Mouse (Mus musculus) bone marrow, adult 2 months (tissue): ENCODE results near the gene Syde1. TPM values are rescaled to one million over a fixed set of nuclear protein-coding genes. Genes with fewer than 3 reads are reported as not detected.

Source experiments
- H3K27ac ChIP-seq: fragments of 200-500 bp; 2 replicates; pipeline ENCODE4 v1.5.1; 2012; ENCODE audit warnings: low read depth, mild to moderate bottlenecking, control low read depth, inconsistent platforms, low read length; ENCODE audit not compliant: control insufficient read depth, poor library complexity, insufficient read depth
- H3K4me1 ChIP-seq: fragments of 200-500 bp; 2 replicates; pipeline ENCODE4 v1.6.1; 2011; ENCODE audit warnings: low read length; ENCODE audit not compliant: control insufficient read depth, insufficient read depth
- H3K4me3 ChIP-seq: fragments of 200-500 bp; replicated peaks from 2 replicates; pipeline ENCODE3; 2011; ENCODE audit warnings: mild to moderate bottlenecking, low read depth, low read length, control low read depth; ENCODE audit not compliant: control insufficient read depth
- CTCF ChIP-seq: fragments of 200-500 bp; IDR thresholded peaks from 2 replicates; pipeline ENCODE4 v1.5.1; 2011; ENCODE audit warnings: low read length, control low read depth; ENCODE audit not compliant: control insufficient read depth, insufficient read depth
- POLR2A ChIP-seq: fragments of 200-500 bp; IDR thresholded peaks from 2 replicates; pipeline ENCODE4 v1.6.1; 2011; ENCODE audit warnings: low read depth, mild to moderate bottlenecking, control low read depth, low read length, borderline replicate concordance; ENCODE audit not compliant: control insufficient read depth
- WGBS: fragments of 180-500 bp; shearing (Covaris S2); methylation state at CpG from one replicate; pipeline ENCODE4 v1.1.7; 2018; 5-methylcytosine and 5-hydroxymethylcytosine counted together
- polyA plus RNA-seq: library from polyadenylated mRNA; stranded (reverse); fragments of >200 nt; gene quantifications from 2 replicates; pipeline ENCODE4 v1.2.4, GENCODE M21; 2011; ENCODE audit warnings: low replicate concordance; ENCODE audit not compliant: missing spikeins, insufficient read depth, insufficient read length

Syde1 gene
- polyA plus RNA-seq, 1 experiment = 5.5 TPM

GRCm38 (mm10) chr10:78573226-78573625 is 18.5 kb downstream of the Syde1 start:
- Histone ChIP-seq H3K4me3 (no peak overlapping the region), H3K4me1 (peaks cover 2% of the 10 kb centered on the region; the same call in 1 of the 2 replicates), H3K27ac (no peak overlapping the region)
- WGBS = 57% methylated on average over 3 of the region's 3 CpGs
- TF ChIP-seq POLR2A (no peak), CTCF (no peak)

DNA sequence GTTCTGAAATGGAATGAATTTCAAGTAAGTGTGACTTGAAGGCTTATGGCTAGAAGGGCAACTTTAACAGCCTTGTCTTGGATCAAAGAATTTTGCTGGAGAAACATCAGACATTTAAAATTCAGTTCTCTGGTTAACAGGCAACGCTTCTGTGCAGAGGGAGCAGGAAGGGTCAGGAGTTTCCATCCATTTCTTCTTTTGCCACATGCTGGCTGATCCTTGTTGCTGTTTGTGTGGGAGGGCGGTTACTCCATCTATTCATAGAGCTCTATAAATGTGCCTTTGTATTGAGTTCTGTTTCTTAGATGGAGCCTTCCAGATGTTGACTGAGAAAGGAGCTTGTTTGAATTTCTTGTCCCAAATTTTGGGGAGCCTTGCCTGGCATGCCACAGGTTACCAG is 20.9 kb downstream of the Syde1 start:
- no peak overlapping the region for H3K4me3 ChIP-seq
- WGBS = 65% methylated on average over 2 of the region's 2 CpGs
- TF ChIP-seq POLR2A (no peak), CTCF (no peak)

GRCm38 (mm10) chr10:78570416-78570815 is 21.3 kb downstream of the Syde1 start:
- WGBS = 63% methylated on average over 6 of the region's 6 CpGs
- Histone ChIP-seq H3K4me1 (no peaks in the 10 kb centered on the region), H3K4me3 (no peak overlapping the region), H3K27ac (no peak overlapping the region)
- TF ChIP-seq CTCF (no peak), POLR2A (no peak)

More for the DNA sequence above, 20.9 kb downstream of the Syde1 start:
- no peak overlapping the region for H3K27ac ChIP-seq
- peaks cover 2% of the 10 kb centered on the region; the same call in 1 of the 2 replicates for H3K4me1 ChIP-seq

- TF ChIP-seq POLR2A (no peak), CTCF (no peak)
- Histone ChIP-seq H3K4me3 (no peak overlapping the region), H3K4me1 (no peaks in the 10 kb centered on the region), H3K27ac (no peak overlapping the region)
- 60% methylated on average over 3 of the region's 3 CpGs for WGBS
Observed at GRCm38 (mm10) chr10:78569686-78570085, 22.1 kb downstream of the Syde1 start.

DNA sequence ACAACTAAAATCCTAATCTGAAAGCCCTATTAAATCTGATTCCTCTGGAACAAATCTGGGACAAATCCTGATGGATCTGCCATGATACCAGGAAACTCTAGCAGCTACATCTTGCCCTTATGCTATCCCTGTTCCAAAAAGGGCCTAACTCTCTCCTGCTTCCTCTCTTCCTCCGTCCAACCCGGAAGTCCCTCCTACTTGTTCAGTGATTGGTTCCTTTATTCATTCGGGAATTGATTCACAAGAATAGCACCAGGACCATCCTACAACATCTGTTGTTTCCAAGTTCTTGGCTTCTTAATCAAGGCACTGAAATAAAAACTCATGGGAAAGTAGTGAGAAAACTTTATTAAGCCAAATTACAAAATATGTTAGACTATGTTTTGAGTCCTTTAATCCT is 22.6 kb downstream of the Syde1 start:
- no peak overlapping the region for H3K27ac ChIP-seq
- H3K4me1 ChIP-seq = no peaks in the 10 kb centered on the region
- H3K4me3 ChIP-seq = no peak overlapping the region
- no peak for TF ChIP-seq CTCF
- no peak for TF ChIP-seq POLR2A
- 78% methylated on average over 3 of the region's 3 CpGs for WGBS

- TF ChIP-seq POLR2A (no peak), CTCF (no peak)
- no peak overlapping the region for H3K27ac ChIP-seq
- 72% methylated on average over 1 of the region's 1 CpGs for WGBS
- no peaks in the 10 kb centered on the region for H3K4me1 ChIP-seq
- no peak overlapping the region for H3K4me3 ChIP-seq
Observed at GRCm38 (mm10) chr10:78565070-78565469, 26.7 kb downstream of the Syde1 start.

GRCm38 (mm10) chr10:78540943-78541342 is 50.8 kb downstream of the Syde1 start:
- Histone ChIP-seq H3K27ac (no peak overlapping the region), H3K4me3 (no peak overlapping the region), H3K4me1 (no peaks in the 10 kb centered on the region)
- WGBS = 48% methylated on average over 2 of the region's 2 CpGs
- peak; percentile 26; the same call in 1 of the 2 replicates for TF ChIP-seq CTCF
- no peak for TF ChIP-seq POLR2A

Other genes starting within 250 kb of the Syde1 start
- 15.4 and 21.4 TPM in 2 replicates for gene Agpat3, start 239.5 kb downstream of the Syde1 start, polyA plus RNA-seq
- 80.6 and 132 TPM in 2 replicates for gene Rrp1, start 178.9 kb downstream of the Syde1 start, polyA plus RNA-seq
- 41.1 and 77.8 TPM in 2 replicates for gene Cstb, start 166.3 kb downstream of the Syde1 start, polyA plus RNA-seq
- gene Pdxk, start 127.0 kb downstream of the Syde1 start, polyA plus RNA-seq = 2.2 and 3.3 TPM in 2 replicates
- gene Olfr1358, start 74.5 kb downstream of the Syde1 start, polyA plus RNA-seq = not detected in 2 replicates
- 11.3 and 25.4 TPM in 2 replicates for gene Ilvbl, start 17.6 kb downstream of the Syde1 start, polyA plus RNA-seq
- gene Olfr1357, start 26.1 kb upstream of the Syde1 start, polyA plus RNA-seq = not detected in 2 replicates
- gene Casp14, start 126.3 kb upstream of the Syde1 start, polyA plus RNA-seq = not detected in 2 replicates
- not detected in 2 replicates for gene Ccdc105, start 161.1 kb upstream of the Syde1 start, polyA plus RNA-seq
- 1.2 TPM in 1 of 2 replicates, not detected in the other for gene Slc1a6, start 188.5 kb upstream of the Syde1 start, polyA plus RNA-seq